Mouse (Mus musculus): ENCODE measurements around the gene Ptprn. TPM values are rescaled to one million over a fixed set of nuclear protein-coding genes. Genes with fewer than 3 reads are reported as not detected.

The Ptprn gene
- polyA plus RNA-seq, 1 experiment: 3.6 TPM

DNA sequence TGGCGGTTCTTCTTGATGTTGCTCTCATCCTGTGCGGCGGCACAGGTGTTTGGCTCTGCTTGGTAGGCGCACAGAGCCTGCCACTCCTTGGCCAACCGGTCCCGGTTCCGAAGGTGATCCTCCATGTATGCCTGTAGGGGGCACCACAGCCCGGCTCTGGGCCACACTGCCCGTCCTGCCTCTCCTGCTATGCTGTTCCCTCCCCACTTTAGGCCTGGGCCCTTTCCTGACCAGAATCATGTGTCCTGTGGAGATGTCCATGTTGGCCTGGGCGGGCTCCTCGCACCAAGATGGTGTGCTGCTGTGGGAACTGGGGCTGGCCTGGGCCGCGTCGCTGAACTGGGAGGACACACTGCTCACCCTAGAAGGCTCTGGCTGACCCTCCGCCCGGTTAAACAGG is 11.3 kb downstream of the Ptprn start:
- H3ac ChIP-seq (ENCODE audit: control insufficient read depth, insufficient read length): no peak overlapping the region
- H3K4me2 ChIP-seq (ENCODE audit: low read depth): no peak overlapping the region
- no peaks in the 10 kb centered on the region for H3K79me2 ChIP-seq (ENCODE audit: control insufficient read depth, insufficient read depth)
- no peak overlapping the region for H3K4me3 ChIP-seq
- TF ChIP-seq CEBPB (IDR thresholded peaks at IDR 0.05; ENCODE audit: insufficient read depth, poor library complexity, severe bottlenecking): no peak
- no peaks in the 10 kb centered on the region for H3K36me3 ChIP-seq (ENCODE audit: control insufficient read depth, insufficient read depth)
- H3K27me3 ChIP-seq (ENCODE audit: control insufficient read depth, insufficient read depth, insufficient read length): no peaks in the 10 kb centered on the region

DNA sequence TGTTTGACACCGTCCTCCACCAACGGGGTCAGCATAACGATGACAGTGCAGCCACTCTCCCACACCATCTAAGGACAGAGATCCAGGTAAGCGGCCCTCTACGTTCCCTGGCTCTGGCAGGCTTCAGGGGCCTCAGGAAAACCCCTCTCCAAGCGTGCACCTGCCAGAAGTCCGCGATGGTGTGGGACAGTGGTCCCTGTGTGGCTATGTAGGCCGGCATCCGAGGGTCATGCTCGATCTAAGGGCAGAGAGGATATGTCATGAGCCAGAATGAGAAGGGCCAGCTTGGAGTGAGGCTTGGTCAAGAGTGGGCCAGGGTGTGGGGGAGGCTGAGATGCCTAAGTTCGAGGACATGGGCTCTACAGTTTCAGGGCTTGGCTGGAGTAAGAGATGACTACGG is 12.0 kb downstream of the Ptprn start:
- no peaks in the 10 kb centered on the region for H3K27me3 ChIP-seq (ENCODE audit: control insufficient read depth, insufficient read depth, insufficient read length)
- H3K79me2 ChIP-seq (ENCODE audit: control insufficient read depth, insufficient read depth): no peaks in the 10 kb centered on the region
- H3ac ChIP-seq (ENCODE audit: control insufficient read depth, insufficient read length): no peak overlapping the region
- H3K36me3 ChIP-seq (ENCODE audit: control insufficient read depth, insufficient read depth): no peaks in the 10 kb centered on the region
- TF ChIP-seq TCF12 (IDR thresholded peaks at IDR 0.05; ENCODE audit: insufficient read depth, poor library complexity, severe bottlenecking) (no peak), REST (IDR thresholded peaks at IDR 0.05; ENCODE audit: insufficient read depth, insufficient read length) (no peak), TCF3 (IDR thresholded peaks at IDR 0.05; ENCODE audit: insufficient read length, low read depth) (no peak), SRF (IDR thresholded peaks at IDR 0.05; ENCODE audit: control insufficient read depth, insufficient read length, low read depth) (no peak), POLR2AphosphoS2 (IDR thresholded peaks at IDR 0.05; ENCODE audit: insufficient read length, low read depth) (no peak), POLR2A (IDR thresholded peaks at IDR 0.05; ENCODE audit: insufficient read length, low read depth) (no peak), MYOD1 (IDR thresholded peaks at IDR 0.05; ENCODE audit: control insufficient read depth in 1 of 3, insufficient read length in 2 of 3, low read depth in 2 of 3) (no peak), CEBPB (IDR thresholded peaks at IDR 0.05; ENCODE audit: insufficient read depth, poor library complexity, severe bottlenecking) (no peak), MAX (IDR thresholded peaks at IDR 0.05; ENCODE audit: low read depth) (no peak), USF1 (IDR thresholded peaks at IDR 0.05; ENCODE audit: low read depth) (no peak)
- no peak overlapping the region for H3K4me3 ChIP-seq
- no peak overlapping the region for H3K4me2 ChIP-seq (ENCODE audit: low read depth)

DNA sequence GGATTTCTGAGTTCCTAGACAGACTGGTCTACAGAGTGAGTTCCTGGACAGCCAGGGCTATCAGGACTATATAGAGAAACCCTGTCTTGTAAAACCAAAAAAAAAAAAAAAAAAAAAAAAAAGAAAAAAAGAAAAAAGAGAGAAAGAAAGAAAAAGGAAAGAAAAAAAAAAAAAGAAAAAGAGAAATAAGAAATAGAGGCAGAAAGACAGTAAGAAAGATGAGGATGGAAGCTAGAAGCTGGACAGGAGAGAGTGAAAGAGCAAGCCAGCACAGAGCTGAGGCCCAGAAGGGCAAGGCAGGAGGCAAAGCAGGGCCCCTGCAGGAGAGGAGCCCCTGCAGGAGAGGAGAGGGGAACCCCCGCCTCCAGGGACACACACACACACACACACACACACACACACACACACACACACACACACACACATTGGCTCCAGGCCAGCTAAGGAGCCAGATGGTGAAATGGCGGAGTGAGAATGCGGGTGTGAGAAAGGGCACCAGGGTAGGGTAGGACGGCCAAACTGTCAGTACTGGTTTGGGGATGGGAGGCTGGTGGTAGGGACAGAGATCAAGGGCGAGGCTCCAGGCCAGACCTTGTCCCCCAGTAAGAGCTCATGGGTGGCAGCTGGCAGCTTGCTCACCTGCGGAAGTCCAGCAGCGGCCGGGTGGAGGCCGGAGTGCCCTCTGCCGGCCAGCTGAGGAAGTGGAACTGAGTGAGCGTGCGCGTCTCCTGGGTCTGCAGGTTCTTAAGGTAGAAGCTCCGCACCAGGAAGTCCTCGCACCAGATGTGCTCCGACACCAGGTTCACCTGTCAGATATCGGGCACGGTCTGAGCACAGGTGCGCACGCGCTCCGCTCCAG is 13.0 kb downstream of the Ptprn start:
- H3K4me2 ChIP-seq (ENCODE audit: low read depth): peak overlapping the region; percentile 57
- H3K4me3 ChIP-seq: no peak overlapping the region
- H3K79me2 ChIP-seq (ENCODE audit: control insufficient read depth, insufficient read depth): no peaks in the 10 kb centered on the region
- TF ChIP-seq E2F4 (IDR thresholded peaks at IDR 0.05; ENCODE audit: insufficient read depth) (no peak), MAX (IDR thresholded peaks at IDR 0.05; ENCODE audit: low read depth) (no peak), MYOD1 (IDR thresholded peaks at IDR 0.05; ENCODE audit: control insufficient read depth in 1 of 3, insufficient read length in 2 of 3, low read depth in 2 of 3) (peak in 2 of 3 experiments; percentile 8 to 34), USF1 (IDR thresholded peaks at IDR 0.05; ENCODE audit: low read depth) (no peak), TCF3 (IDR thresholded peaks at IDR 0.05; ENCODE audit: insufficient read length, low read depth) (no peak), POLR2A (IDR thresholded peaks at IDR 0.05; ENCODE audit: insufficient read length, low read depth) (no peak), SRF (IDR thresholded peaks at IDR 0.05; ENCODE audit: control insufficient read depth, insufficient read length, low read depth) (no peak), POLR2AphosphoS2 (IDR thresholded peaks at IDR 0.05; ENCODE audit: insufficient read length, low read depth) (no peak), CEBPB (IDR thresholded peaks at IDR 0.05; ENCODE audit: insufficient read depth, poor library complexity, severe bottlenecking) (no peak), MYOG (IDR thresholded peaks at IDR 0.05; ENCODE audit: control insufficient read depth in 1 of 3, insufficient read depth in 1 of 3, insufficient read length in 2 of 3, low read depth in 2 of 3) (peak in 2 of 3 experiments; percentile 13 to 59), REST (IDR thresholded peaks at IDR 0.05; ENCODE audit: insufficient read depth, insufficient read length) (no peak), TCF12 (IDR thresholded peaks at IDR 0.05; ENCODE audit: insufficient read depth, poor library complexity, severe bottlenecking) (no peak)
- no peaks in the 10 kb centered on the region for H3K36me3 ChIP-seq (ENCODE audit: control insufficient read depth, insufficient read depth)
- H3K27me3 ChIP-seq (ENCODE audit: control insufficient read depth, insufficient read depth, insufficient read length): no peaks in the 10 kb centered on the region
- no peak overlapping the region for H3ac ChIP-seq (ENCODE audit: control insufficient read depth, insufficient read length)

DNA sequence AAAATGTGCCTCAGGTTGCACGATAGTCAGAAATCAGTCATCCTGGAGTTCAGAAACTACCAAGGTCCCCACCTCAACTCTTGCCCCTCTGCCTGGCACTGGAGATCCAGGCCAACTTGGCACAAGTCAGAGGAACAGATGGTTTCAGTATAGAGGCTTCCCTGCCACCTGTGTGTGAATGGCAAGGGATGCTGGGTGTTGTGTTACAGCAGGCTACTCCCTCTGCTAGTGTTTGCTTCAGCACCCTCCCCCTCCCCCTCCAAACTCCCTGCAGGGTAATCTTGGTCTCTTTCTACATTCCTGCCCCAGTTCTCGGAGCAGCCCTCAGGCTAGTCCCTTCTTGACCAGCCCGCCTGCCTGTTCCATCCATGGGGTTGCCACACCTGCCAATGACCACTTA is 13.8 kb downstream of the Ptprn start:
- Histone ChIP-seq H3K4me2 (ENCODE audit: low read depth) (no peak overlapping the region), H3K36me3 (ENCODE audit: control insufficient read depth, insufficient read depth) (no peaks in the 10 kb centered on the region), H3K27me3 (ENCODE audit: control insufficient read depth, insufficient read depth, insufficient read length) (no peaks in the 10 kb centered on the region), H3K4me3 (no peak overlapping the region), H3K79me2 (ENCODE audit: control insufficient read depth, insufficient read depth) (no peaks in the 10 kb centered on the region), H3ac (ENCODE audit: control insufficient read depth, insufficient read length) (no peak overlapping the region)
- no peak for TF ChIP-seq TCF3 (IDR thresholded peaks at IDR 0.05; ENCODE audit: insufficient read length, low read depth)
- no peak for TF ChIP-seq POLR2A (IDR thresholded peaks at IDR 0.05; ENCODE audit: insufficient read length, low read depth)
- TF ChIP-seq MYOG (IDR thresholded peaks at IDR 0.05; ENCODE audit: control insufficient read depth in 1 of 3, insufficient read depth in 1 of 3, insufficient read length in 2 of 3, low read depth in 2 of 3): peak in 1 of 3 experiments; percentile 48
- no peak for TF ChIP-seq SRF (IDR thresholded peaks at IDR 0.05; ENCODE audit: control insufficient read depth, insufficient read length, low read depth)
- no peak for TF ChIP-seq TCF12 (IDR thresholded peaks at IDR 0.05; ENCODE audit: insufficient read depth, poor library complexity, severe bottlenecking)
- no peak for TF ChIP-seq REST (IDR thresholded peaks at IDR 0.05; ENCODE audit: insufficient read depth, insufficient read length)

DNA sequence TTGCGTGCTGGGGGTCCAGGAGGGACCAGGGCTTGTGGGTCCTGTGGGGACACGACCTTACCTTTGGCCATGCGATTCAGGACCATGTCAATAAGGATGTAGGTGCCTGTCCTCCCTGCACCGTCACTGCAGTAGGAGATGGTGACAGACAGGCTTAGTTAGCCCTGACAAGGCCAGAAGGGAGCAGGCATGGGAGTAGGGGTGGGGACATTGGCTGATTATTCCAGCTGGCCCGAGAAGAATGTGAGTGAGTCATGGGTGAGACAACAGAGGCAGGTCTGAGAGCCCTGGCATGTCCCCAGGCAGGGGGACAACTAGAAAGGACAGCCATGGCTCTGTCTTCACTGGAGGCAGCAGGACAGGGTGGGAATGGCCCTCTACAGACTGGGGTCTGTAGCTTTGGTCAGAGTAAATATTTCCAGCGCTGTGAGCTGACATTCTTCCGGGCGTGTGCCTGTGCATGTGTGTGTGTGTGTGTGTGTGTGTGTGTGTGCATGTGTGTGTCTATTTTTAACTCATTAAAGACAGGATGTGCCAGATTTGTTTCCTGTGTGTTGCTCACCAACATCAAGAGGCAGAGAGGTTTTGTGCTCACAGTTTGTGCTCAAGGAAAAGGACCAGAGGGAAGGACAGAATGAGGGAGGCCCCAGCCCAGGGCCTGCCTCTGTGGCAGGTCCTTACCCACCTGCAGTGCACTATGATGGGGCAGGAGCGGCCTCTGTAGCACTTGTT is 16.1 kb downstream of the Ptprn start:
- Histone ChIP-seq H3K4me2 (ENCODE audit: low read depth) (peak overlapping the region; percentile 66), H3K36me3 (ENCODE audit: control insufficient read depth, insufficient read depth) (peaks cover under 1% of the 10 kb centered on the region), H3K27me3 (ENCODE audit: control insufficient read depth, insufficient read depth, insufficient read length) (no peaks in the 10 kb centered on the region), H3K4me3 (no peak overlapping the region), H3K79me2 (ENCODE audit: control insufficient read depth, insufficient read depth) (no peaks in the 10 kb centered on the region), H3ac (ENCODE audit: control insufficient read depth, insufficient read length) (no peak overlapping the region)
- no peak for TF ChIP-seq CEBPB (IDR thresholded peaks at IDR 0.05; ENCODE audit: insufficient read depth, poor library complexity, severe bottlenecking)
- TF ChIP-seq POLR2AphosphoS2 (IDR thresholded peaks at IDR 0.05; ENCODE audit: insufficient read length, low read depth): peak; percentile 20
- TF ChIP-seq MAX (IDR thresholded peaks at IDR 0.05; ENCODE audit: low read depth): no peak
- peak in 1 of 3 experiments; percentile 51 for TF ChIP-seq MYOG (IDR thresholded peaks at IDR 0.05; ENCODE audit: control insufficient read depth in 1 of 3, insufficient read depth in 1 of 3, insufficient read length in 2 of 3, low read depth in 2 of 3)
- TF ChIP-seq TCF3 (IDR thresholded peaks at IDR 0.05; ENCODE audit: insufficient read length, low read depth): no peak
- TF ChIP-seq SRF (IDR thresholded peaks at IDR 0.05; ENCODE audit: control insufficient read depth, insufficient read length, low read depth): no peak
- TF ChIP-seq USF1 (IDR thresholded peaks at IDR 0.05; ENCODE audit: low read depth): no peak
- peak; percentile 29 for TF ChIP-seq POLR2A (IDR thresholded peaks at IDR 0.05; ENCODE audit: insufficient read length, low read depth)
- TF ChIP-seq TCF12 (IDR thresholded peaks at IDR 0.05; ENCODE audit: insufficient read depth, poor library complexity, severe bottlenecking): no peak
- peak in 1 of 3 experiments; percentile 38 for TF ChIP-seq MYOD1 (IDR thresholded peaks at IDR 0.05; ENCODE audit: control insufficient read depth in 1 of 3, insufficient read length in 2 of 3, low read depth in 2 of 3)
- no peak for TF ChIP-seq REST (IDR thresholded peaks at IDR 0.05; ENCODE audit: insufficient read depth, insufficient read length)
- TF ChIP-seq E2F4 (IDR thresholded peaks at IDR 0.05; ENCODE audit: insufficient read depth): no peak
